Comparison of ENCODE assay signal across 20 mouse cellular contexts in genomic region chr1:44032213-44032612, GRCm38 (mm10). TPM values are rescaled to one million over a fixed set of nuclear protein-coding genes. Genes with fewer than 3 reads are reported as not detected.
"Had no signal": no experiment of that assay in that cellular context is flagged by ENCODE, and none has a peak within 500 bp of the region (broad histone marks: within the 10 kb centered on the region; RNA-seq: fewer than 3 reads in every experiment).

No protein-coding gene starts in this region.

- H3K4me2 ChIP-seq: liver, embryonic 15.5 days; lung, embryonic 15.5 days; midbrain, embryonic 12.5 days; neural tube, embryonic 12.5 days had no signal

- H3K9ac ChIP-seq: liver, embryonic 15.5 days; liver, postnatal 0 days; lung, embryonic 15.5 days; midbrain, embryonic 12.5 days; neural tube, embryonic 12.5 days had no signal

- H3K4me3 ChIP-seq: liver, embryonic 15.5 days; lung, embryonic 15.5 days; midbrain, embryonic 10.5 days; midbrain, embryonic 12.5 days; neural tube, embryonic 12.5 days had no signal

- DNase-seq: liver, postnatal 0 days; lung, adult 2 months; lung, postnatal 4 days; midbrain, embryonic 14.5 days; right cerebral cortex, adult 18-20 months; right cerebral cortex, postnatal 25 days; right cerebral cortex, postnatal 4 days; spleen, adult 18-20 months; thymus, adult 18-20 months; thymus, postnatal 14 days; thymus, postnatal 36 days had no signal

- H3K27ac ChIP-seq: liver, embryonic 15.5 days; lung, embryonic 15.5 days; midbrain, embryonic 10.5 days; midbrain, embryonic 12.5 days; neural tube, embryonic 12.5 days had no signal

- H3K27me3 ChIP-seq: liver, embryonic 15.5 days; lung, embryonic 15.5 days; midbrain, embryonic 12.5 days; neural tube, embryonic 12.5 days had no signal

- H3K4me1 ChIP-seq: liver, embryonic 15.5 days; lung, embryonic 15.5 days; midbrain, embryonic 10.5 days; midbrain, embryonic 12.5 days; neural tube, embryonic 12.5 days had no signal

- ATAC-seq: liver, postnatal 0 days; lung, postnatal 0 days had no signal

- H3K36me3 ChIP-seq: liver, embryonic 15.5 days; lung, embryonic 15.5 days; midbrain, embryonic 10.5 days; midbrain, embryonic 12.5 days; neural tube, embryonic 12.5 days had no signal

- H3K9me3 ChIP-seq: liver, embryonic 15.5 days; lung, embryonic 15.5 days; midbrain, embryonic 10.5 days; midbrain, embryonic 12.5 days; neural tube, embryonic 12.5 days had no signal

RNA-seq across cellular contexts. Expression of gene Mettl21c, which starts 12.4 kb away (rescaled TPM):
- total RNA-seq: megakaryocyte, adult 5-6 weeks had no signal
- polyA plus RNA-seq: lung, adult 2 months; small intestine, adult 2 months had no signal

RNA-seq across cellular contexts. Expression of gene Gm8251, which starts 29.5 kb away (rescaled TPM):
- polyA plus RNA-seq: lung, adult 2 months; lung, postnatal 0 days; midbrain, postnatal 0 days; small intestine, adult 2 months had no signal
